Mouse (Mus musculus) heart, postnatal 0 days (tissue): Measurements from ENCODE around the gene Mllt6.
"Not testable (repeated sequence)": the region's sequence is repeated elsewhere in the genome, so short reads cannot be mapped to it uniquely, and the experiment has no call there.

Experiments
- CTCF ChIP-seq: IDR thresholded peaks from 2 replicates; pipeline ENCODE4 v1.5.1; 2016; ENCODE audit warnings: antibody characterized with exemption, control low read depth, low read depth
- EP300 ChIP-seq: IDR thresholded peaks from 2 replicates; pipeline ENCODE4 v1.6.1; 2016; ENCODE audit warnings: antibody characterized with exemption, low read depth

DNA sequence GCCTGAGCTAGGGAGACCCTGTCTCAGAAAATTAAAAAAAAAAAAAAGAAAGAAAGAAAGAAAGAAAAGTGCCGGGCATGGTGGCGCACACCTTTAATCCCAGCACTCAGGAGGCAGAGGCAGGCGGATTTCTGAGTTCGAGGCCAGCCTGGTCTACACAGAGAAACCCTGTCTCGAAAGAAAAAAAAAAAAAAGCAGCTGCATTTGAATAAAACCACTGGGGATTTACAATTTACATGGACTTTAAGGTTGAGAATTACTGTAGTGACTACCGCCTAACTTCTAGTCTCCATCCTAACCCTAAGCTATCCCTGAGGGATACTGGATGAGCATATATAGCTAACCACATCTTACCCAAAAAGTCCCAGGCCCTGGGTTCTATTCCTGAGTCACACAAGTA, 5.2 kb upstream of the Mllt6 start:
- not testable (repeated sequence) for TF ChIP-seq CTCF, EP300
